Mouse (Mus musculus) liver, adult 2 months (tissue): Measurements from ENCODE around the gene Asf1b. TPM values are rescaled to one million over a fixed set of nuclear protein-coding genes. Genes with fewer than 3 reads are reported as not detected.

ENCODE experiments used
- DNase-seq: peaks from one replicate; pipeline ENCODE4 v3.0.0-alpha.2; 2011; ENCODE audit warnings: low read depth, low spot score; ENCODE audit errors: extremely low read depth
- H3K27ac ChIP-seq: fragments of 200-500 bp; replicated peaks from 2 replicates; pipeline ENCODE4 v1.5.1; 2012; ENCODE audit warnings: low read depth, mild to moderate bottlenecking, control low read depth, inconsistent platforms, low read length; ENCODE audit not compliant: insufficient read depth
- H3K27me3 ChIP-seq: fragments of 200-500 bp; 2 replicates; pipeline ENCODE4 v1.6.1; 2012; ENCODE audit warnings: mild to moderate bottlenecking, moderate library complexity, low read length, inconsistent platforms; ENCODE audit not compliant: control insufficient read depth, insufficient read depth
- H3K36me3 ChIP-seq: fragments of 200-500 bp; 2 replicates; pipeline ENCODE4 v1.6.1; 2012; ENCODE audit warnings: low read length, inconsistent platforms; ENCODE audit not compliant: control insufficient read depth, insufficient read depth
- H3K4me1 ChIP-seq: fragments of 200-500 bp; 2 replicates; pipeline ENCODE4 v1.6.1; 2011; ENCODE audit warnings: low read length; ENCODE audit not compliant: control insufficient read depth, insufficient read depth
- H3K4me3 ChIP-seq: fragments of 200-500 bp; 2 replicates; pipeline ENCODE4 v1.5.1; 2011; ENCODE audit warnings: low read depth, mild to moderate bottlenecking, control low read depth, low read length, moderate library complexity; ENCODE audit not compliant: insufficient read depth
- H3K79me2 ChIP-seq: fragments of 200-500 bp; 2 replicates; pipeline ENCODE4 v1.6.1; 2012; ENCODE audit warnings: inconsistent platforms, mild to moderate bottlenecking, low read length, moderate library complexity; ENCODE audit not compliant: control insufficient read depth, insufficient read depth
- H3K9ac ChIP-seq: fragments of 200-500 bp; 2 replicates; pipeline ENCODE4 v1.6.1; 2012; ENCODE audit warnings: low read depth, mild to moderate bottlenecking, control low read depth, inconsistent platforms, low read length
- CTCF ChIP-seq: fragments of 200-500 bp; IDR thresholded peaks from 2 replicates; pipeline ENCODE4 v1.5.1; 2011; ENCODE audit warnings: low read depth, low read length, control low read depth
- POLR2A ChIP-seq: fragments of 200-500 bp; IDR thresholded peaks from 2 replicates; pipeline ENCODE4 v1.6.1; 2011; ENCODE audit warnings: low read length, control low read depth; ENCODE audit not compliant: insufficient read depth; ENCODE audit errors: extremely low read depth
- WGBS: fragments of 180-500 bp; shearing (Covaris S2); methylation state at CpG from one replicate; pipeline ENCODE4 v1.1.7; 2018; 5-methylcytosine and 5-hydroxymethylcytosine counted together
- polyA plus RNA-seq: library from polyadenylated mRNA; depleted of rRNA; stranded (reverse); fragments of >200 nt; gene quantifications from 2 replicates; pipeline ENCODE4 v1.2.3, GENCODE M21; 2012
- total RNA-seq: library from RNA; depleted of rRNA; stranded (reverse); fragments of >200 nt; gene quantifications from 2 replicates; pipeline ENCODE4 v1.2.3, GENCODE M21; 2014

Asf1b gene
- total and polyA plus RNA-seq, 2 experiments, result 0.37 to 1.4 TPM

- Histone ChIP-seq H3K4me1 (no peaks in the 10 kb centered on the region), H3K27ac (no peak overlapping the region; the same call in 1 of the 2 replicates), H3K9ac (no peak overlapping the region), H3K36me3 (no peaks in the 10 kb centered on the region), H3K27me3 (0 out of 2 replicates have a peak, but pooled peaks cover 2% of the 10 kb centered on the region), H3K4me3 (no peak overlapping the region), H3K79me2 (no peaks in the 10 kb centered on the region)
- 65% methylated on average over 5 of the region's 5 CpGs for WGBS
- peak; percentile 6 for DNase-seq
- TF ChIP-seq CTCF, result no peak
- no peak for TF ChIP-seq POLR2A
Measured at GRCm38 (mm10) chr8:83914860-83915259, 40.4 kb upstream of the Asf1b start.

GRCm38 (mm10) chr8:83916015-83916414 lies 39.3 kb upstream of the Asf1b start:
- no peaks in the 10 kb centered on the region for H3K36me3 ChIP-seq
- 70% methylated on average over 5 of the region's 5 CpGs for WGBS
- DNase-seq, result no peak
- H3K9ac ChIP-seq, result no peak overlapping the region
- H3K4me3 ChIP-seq, result no peak overlapping the region
- no peaks in the 10 kb centered on the region for H3K4me1 ChIP-seq
- H3K27me3 ChIP-seq, result 0 out of 2 replicates have a peak, but pooled peaks cover 2% of the 10 kb centered on the region
- no peak for TF ChIP-seq POLR2A
- TF ChIP-seq CTCF, result no peak
- H3K79me2 ChIP-seq, result no peaks in the 10 kb centered on the region
- no peak overlapping the region for H3K27ac ChIP-seq

- Histone ChIP-seq H3K27ac (no peak overlapping the region), H3K9ac (no peak overlapping the region), H3K36me3 (no peaks in the 10 kb centered on the region), H3K27me3 (0 out of 2 replicates have a peak, but pooled peaks cover 2% of the 10 kb centered on the region), H3K4me3 (no peak overlapping the region), H3K4me1 (no peaks in the 10 kb centered on the region), H3K79me2 (no peaks in the 10 kb centered on the region)
- 75% methylated on average over 6 of the region's 6 CpGs for WGBS
- no peak for DNase-seq
- TF ChIP-seq POLR2A (no peak), CTCF (no peak)
Measured at GRCm38 (mm10) chr8:83917566-83917965, 37.7 kb upstream of the Asf1b start.

DNA sequence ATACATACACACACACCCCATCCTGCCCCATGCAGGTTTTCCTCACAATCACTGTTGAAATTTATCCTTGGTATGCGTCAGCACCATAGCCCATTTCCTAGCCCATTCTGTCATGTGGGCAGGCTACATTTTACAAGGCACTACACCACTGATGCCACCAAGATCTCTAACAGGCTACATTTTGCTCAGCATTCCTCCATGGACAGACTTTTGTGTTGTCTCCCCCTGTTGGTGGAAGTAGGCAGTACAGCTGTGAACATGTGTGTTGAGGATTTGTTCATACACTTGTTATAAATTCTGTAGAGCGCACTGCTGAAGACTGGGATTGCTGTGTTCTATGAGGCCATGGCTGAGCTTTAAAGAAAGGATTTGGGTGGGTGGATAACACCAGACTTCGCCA lies 33.7 kb upstream of the Asf1b start:
- whole genome bisulfite sequencing, result 84% methylated on average over 3 of the region's 3 CpGs
- no peaks in the 10 kb centered on the region for H3K79me2 ChIP-seq
- H3K27ac ChIP-seq, result no peak overlapping the region
- H3K36me3 ChIP-seq, result no peaks in the 10 kb centered on the region
- DNase-seq, result peak; percentile 47
- H3K27me3 ChIP-seq, result no peaks in the 10 kb centered on the region
- H3K4me3 ChIP-seq, result no peak overlapping the region
- H3K9ac ChIP-seq, result no peak overlapping the region
- TF ChIP-seq POLR2A (no peak), CTCF (peak; percentile 52; the same call in 1 of the 2 replicates)
- no peaks in the 10 kb centered on the region for H3K4me1 ChIP-seq

DNA sequence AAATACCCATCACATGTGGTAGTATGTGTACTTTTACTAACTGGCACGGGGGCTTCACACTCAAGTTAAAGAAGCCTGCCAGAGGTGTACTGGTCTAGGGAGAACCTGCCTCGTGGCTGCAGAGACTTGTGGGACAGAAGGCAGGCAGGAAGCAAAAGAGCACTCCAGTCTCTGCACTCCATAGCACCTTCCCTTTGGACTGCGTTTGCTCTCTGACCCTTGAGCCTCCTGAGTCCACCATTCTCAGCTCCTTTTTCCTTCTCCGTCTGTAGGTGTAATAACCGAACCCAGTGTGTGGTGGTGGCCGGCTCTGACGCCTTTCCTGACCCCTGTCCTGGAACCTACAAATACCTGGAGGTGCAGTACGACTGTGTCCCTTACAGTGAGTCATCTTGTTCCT lies 32.6 kb upstream of the Asf1b start:
- Histone ChIP-seq H3K27ac (no peak overlapping the region), H3K79me2 (no peaks in the 10 kb centered on the region), H3K4me3 (no peak overlapping the region), H3K9ac (no peak overlapping the region), H3K36me3 (no peaks in the 10 kb centered on the region), H3K27me3 (no peaks in the 10 kb centered on the region), H3K4me1 (no peaks in the 10 kb centered on the region)
- no peak for TF ChIP-seq CTCF
- no peak for TF ChIP-seq POLR2A
- no peak for DNase-seq
- whole genome bisulfite sequencing, result 91% methylated on average over 8 of the region's 8 CpGs

GRCm38 (mm10) chr8:83924585-83924984 lies 30.7 kb upstream of the Asf1b start:
- Histone ChIP-seq H3K27me3 (no peaks in the 10 kb centered on the region), H3K4me3 (no peak overlapping the region), H3K36me3 (no peaks in the 10 kb centered on the region), H3K4me1 (no peaks in the 10 kb centered on the region), H3K79me2 (no peaks in the 10 kb centered on the region), H3K27ac (no peak overlapping the region), H3K9ac (no peak overlapping the region)
- 94% methylated on average over 5 of the region's 5 CpGs for WGBS
- TF ChIP-seq POLR2A (no peak), CTCF (no peak)
- no peak for DNase-seq
